Mouse (Mus musculus) B cell, adult 2 months (primary cell): ENCODE data around the gene Jarid2.

Experiments used
- DNase-seq, 2 experiments: peaks; one replicate each; pipeline ENCODE4 v3.0.0; 2022

The Jarid2 gene

GRCm38 (mm10) chr13:44730146-44730864 is 1.0 kb downstream of the Jarid2 start:
- peak; percentile 97 for DNase-seq

GRCm38 (mm10) chr13:44730939-44731551 is 1.8 kb downstream of the Jarid2 start:
- DNase-seq = peak; percentile 83 to 89

DNA sequence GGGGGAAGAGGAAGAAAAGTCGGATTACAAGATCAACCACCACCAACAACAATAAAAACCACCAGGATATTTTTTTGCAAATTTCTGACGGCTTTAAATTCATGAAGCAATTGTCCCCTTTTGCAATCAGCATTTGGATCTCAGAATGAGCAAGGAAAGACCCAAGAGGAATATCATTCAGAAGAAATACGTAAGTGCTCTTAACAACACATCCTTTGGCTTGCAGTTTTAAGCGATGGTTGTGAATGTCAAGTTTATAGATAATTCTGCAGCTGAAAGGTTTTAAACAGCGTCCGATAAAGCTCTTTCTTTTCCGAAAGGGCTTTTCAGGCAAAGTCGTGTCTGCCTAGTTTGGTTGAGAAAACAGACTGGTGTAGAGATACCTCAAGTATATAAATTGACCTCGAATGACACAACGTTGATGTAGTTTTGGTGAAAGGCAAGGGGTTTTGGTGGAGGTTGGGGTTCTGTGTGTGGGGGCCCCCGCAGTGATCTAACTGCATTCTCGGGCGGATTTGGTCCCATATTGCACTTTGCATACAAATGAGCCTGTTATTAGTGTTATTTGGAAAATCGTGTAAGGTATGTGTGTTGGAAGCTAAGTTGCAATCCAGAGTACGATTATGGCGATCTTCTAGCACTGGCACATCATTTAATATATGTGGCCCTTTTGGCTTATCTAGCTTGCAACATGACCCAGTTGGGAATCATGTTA is 2.6 kb downstream of the Jarid2 start:
- peak; percentile 23 to 35 for DNase-seq

DNA sequence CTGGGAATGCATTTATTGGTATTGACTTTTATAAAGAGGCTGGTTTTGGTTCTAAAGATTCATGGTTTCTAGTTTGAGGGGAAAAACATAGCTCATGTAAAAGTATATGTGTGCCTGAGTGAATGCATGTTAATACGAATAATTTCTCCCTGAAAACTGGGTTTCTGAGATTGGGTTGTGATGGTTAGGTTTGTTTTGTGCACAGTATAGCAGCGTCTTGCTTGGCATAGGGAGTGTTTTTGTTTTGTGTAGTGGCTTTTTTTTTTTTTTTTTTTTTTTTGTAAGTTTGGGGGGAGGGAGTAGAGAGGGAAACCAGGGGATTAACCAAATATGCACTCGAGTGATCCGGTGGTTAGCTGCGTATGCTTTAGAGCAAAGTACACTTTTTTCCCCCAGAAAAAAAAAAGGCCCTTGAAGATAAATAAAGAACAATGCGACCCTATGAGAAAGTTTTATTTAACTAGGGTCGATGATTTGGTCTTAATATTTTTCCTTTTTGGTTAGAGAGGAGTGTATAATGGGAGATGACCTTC is 3.2 kb downstream of the Jarid2 start:
- DNase-seq = peak; percentile 24 to 25

GRCm38 (mm10) chr13:44733036-44733372 is 3.7 kb downstream of the Jarid2 start:
- no peak for DNase-seq

DNA sequence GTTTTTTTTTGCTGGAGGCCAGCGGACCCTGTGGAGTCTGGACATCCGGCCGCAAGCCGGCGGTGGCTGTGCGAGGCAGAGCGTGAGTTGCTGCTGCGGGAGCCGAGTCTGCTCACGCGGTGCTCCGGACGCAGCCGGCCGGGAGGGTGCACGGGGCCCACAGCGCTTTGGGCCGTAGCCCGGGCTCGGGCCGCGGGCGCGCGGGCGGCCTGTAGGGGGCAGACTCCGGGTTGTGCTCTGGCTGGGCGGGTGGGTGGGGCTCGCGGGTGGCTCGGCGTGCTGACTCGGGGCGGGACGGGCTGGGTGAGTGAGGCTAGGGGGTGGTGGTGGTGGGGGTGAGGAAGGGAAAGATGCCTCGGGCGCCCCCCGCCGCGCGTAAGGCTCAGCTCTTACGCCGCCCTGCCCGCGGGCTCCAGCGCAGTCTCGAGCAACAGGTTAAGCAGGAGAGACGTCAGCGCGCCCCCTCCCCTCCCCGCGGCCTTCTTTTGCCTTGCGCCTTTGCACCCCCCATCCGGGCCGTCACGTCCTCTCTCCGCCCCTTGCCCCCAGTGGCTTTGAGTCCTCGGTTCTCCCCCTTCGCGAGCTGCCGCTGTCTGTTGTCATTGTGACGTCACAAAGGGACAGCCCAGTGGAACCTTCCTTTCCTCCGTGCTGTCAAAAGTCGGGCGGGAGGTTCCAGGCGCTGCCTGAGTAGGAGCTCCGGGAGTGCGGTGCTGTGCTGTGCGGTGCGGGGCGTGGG is 4.3 kb downstream of the Jarid2 start:
- DNase-seq = peak; percentile 91 to 93

DNA sequence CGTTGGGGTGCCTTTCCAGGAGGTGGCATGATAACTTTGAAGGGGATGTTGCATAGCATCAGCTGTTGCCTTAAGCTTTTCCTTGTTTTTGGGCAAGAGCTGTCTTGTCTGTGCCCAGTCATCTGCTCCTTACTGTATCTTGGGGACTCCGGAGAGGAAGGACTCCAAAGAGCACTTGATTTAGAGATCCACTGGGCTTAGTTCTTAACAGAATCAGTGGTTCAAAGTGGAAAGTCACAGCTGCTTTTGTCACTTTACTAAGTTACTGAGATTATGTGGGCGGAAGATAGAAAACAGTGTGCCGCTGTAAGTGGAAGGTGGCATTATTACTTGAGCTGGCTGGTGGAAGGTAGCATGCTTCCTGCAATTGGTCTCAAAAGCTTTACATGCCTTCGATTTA is 5.2 kb downstream of the Jarid2 start:
- peak in 1 of 2 experiments; percentile 9 for DNase-seq

- DNase-seq = no peak
Observed at GRCm38 (mm10) chr13:44735088-44735690, 5.9 kb downstream of the Jarid2 start.

GRCm38 (mm10) chr13:44737297-44737696 is 8.0 kb downstream of the Jarid2 start:
- DNase-seq = no peak

- DNase-seq = no peak
Observed at GRCm38 (mm10) chr13:44751780-44752179, 22.5 kb downstream of the Jarid2 start.

GRCm38 (mm10) chr13:44753206-44753605 is 23.9 kb downstream of the Jarid2 start:
- DNase-seq = no peak

GRCm38 (mm10) chr13:44755434-44755833 is 26.2 kb downstream of the Jarid2 start:
- DNase-seq = no peak

GRCm38 (mm10) chr13:44758750-44759149 is 29.5 kb downstream of the Jarid2 start:
- peak in 1 of 2 experiments; percentile 29 for DNase-seq

DNA sequence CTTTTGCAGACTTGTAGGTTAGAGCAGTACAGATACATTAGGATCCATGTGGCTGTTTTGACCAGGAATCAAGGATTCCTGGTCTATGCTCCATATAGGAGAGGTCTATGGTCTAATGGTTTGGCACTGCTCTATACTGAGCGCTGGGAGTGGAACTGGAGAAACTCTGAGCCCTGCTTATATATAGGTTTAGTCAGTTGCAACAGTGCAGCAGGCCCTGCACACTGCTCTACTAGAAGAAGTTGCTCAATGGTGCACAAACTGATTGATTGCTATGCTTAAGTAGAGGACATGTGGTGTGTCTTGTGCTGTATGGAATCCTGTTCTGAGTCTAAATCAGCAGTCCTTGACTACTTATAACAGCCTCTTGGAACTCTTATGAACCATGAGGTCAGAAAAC is 31.5 kb downstream of the Jarid2 start:
- no peak for DNase-seq

GRCm38 (mm10) chr13:44763068-44763467 is 33.8 kb downstream of the Jarid2 start:
- DNase-seq = no peak

DNA sequence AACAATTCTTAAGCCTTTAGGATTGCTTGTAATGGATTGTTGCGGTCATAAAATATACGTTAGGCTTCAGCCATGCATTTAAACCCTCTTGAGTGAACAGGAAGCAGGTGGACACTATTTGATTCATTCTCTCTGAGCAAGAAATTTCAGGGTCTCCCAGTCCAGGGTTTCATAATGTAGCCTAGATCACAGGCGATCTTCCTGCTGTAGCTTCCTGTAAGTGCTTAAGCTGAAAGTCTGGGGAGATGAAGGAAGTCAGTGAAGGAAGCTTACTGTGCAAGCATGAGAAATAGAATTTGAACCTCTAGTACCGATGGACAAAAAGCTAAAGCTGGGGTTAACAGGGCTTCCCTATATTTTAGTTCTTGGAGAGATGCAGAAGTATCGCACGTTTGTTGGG is 38.5 kb downstream of the Jarid2 start:
- DNase-seq = no peak

DNA sequence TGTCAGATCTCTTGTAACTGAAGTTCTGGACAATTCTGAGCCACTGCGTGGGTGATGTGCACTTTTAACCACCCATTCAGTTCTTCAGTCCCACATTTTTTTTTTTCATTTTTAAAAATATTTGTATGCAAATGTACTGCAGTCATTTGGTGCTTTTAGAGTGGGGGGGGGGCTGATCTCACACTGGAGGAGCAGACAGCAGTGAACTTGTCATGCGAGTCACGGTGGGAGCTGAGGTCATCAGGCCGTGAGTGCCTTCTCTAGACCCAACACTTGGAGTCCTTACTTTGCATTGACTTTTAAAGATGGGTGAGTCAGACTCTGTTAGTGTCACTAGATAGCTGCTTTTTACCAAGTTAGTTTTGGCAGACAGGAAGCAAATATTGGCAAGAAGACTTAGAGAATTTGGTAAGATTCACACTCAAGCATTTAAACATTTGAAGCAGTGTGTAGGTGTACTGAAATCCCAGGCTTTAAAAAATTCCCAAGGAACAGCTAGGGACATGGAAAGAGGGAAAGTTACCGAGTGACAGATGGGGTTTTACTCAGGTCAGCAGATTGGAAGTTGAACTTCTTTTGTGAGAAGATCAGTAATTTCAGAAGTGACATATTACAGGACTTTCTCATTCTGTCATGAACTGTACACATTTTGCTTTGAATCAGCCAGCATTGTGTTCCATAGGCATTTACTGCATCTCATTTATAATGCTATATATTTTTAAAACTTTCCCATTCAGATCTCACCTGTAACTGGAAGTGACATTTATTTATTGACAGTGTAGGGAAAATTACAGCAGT is 41.7 kb downstream of the Jarid2 start:
- DNase-seq = peak; percentile 55 to 66

GRCm38 (mm10) chr13:44772816-44773215 is 43.5 kb downstream of the Jarid2 start:
- DNase-seq = no peak

DNA sequence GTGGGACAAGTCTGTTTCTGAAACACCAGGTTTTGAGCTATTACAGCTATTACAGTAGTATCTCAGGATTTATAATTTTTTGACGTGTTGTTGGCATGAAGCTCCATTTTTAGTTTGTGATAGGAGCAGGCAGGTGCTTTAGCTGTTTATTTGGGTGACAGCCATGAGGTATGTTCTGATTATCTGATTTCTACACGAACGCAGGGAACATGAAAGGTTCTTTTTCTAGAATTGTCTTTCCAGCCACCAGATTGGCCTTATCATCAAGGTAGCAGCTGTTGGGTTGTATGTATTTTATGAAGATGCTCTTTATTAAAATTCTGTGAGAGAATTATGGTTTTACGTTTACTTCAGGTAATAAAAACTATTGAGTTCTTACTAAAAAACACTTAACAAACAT is 45.1 kb downstream of the Jarid2 start:
- no peak for DNase-seq

GRCm38 (mm10) chr13:44775396-44775795 is 46.1 kb downstream of the Jarid2 start:
- DNase-seq = no peak

- no peak for DNase-seq
Observed at GRCm38 (mm10) chr13:44780506-44780905, 51.2 kb downstream of the Jarid2 start.

GRCm38 (mm10) chr13:44781126-44781525 is 51.9 kb downstream of the Jarid2 start:
- no peak for DNase-seq
